Mouse (Mus musculus): ENCODE measurements around the gene Mfsd2a. TPM values are rescaled to one million over a fixed set of nuclear protein-coding genes. Genes with fewer than 3 reads are reported as not detected.

Mfsd2a gene
- 22.6 and 27.2 TPM in 2 replicates for polyA plus RNA-seq (2016; fragmentation: Nextera tagmentation; extraction: Ambion mirVana)

GRCm38 (mm10) chr4:122961100-122961567 is at the start of gene Mfsd2a:
Gene Mfsd2a, minus strand, starts transcription at chr4:122961188.
- peak; percentile 85 for DNase-seq (ENCODE audit: low spot score)
- WGBS = under 1% methylated on average over 27 of the region's 27 CpGs
- Histone ChIP-seq H3K27ac (replicated peaks) (peak within 1 kb of the TSS; percentile 94), H3K27me3 (ENCODE audit: low read depth, poor library complexity, severe bottlenecking) (peaks cover 54% of the 10 kb centered on the region), H3K4me3 (peak within 1 kb of the TSS; percentile 92), H3K36me3 (peaks cover 30% of the 10 kb centered on the region), H3K9me3 (replicated peaks) (no peaks in the 10 kb centered on the region), H3K4me1 (peaks cover 51% of the 10 kb centered on the region)

- Histone ChIP-seq H3K4me1 (peaks cover 63% of the 10 kb centered on the region), H3K36me3 (peaks cover 39% of the 10 kb centered on the region), H3K9me3 (replicated peaks) (no peaks in the 10 kb centered on the region), H3K4me3 (0 out of 2 replicates have a peak overlapping the region, but pooled peaks have one; percentile 11), H3K27ac (replicated peaks) (peak overlapping the region; percentile 81), H3K27me3 (ENCODE audit: low read depth, poor library complexity, severe bottlenecking) (no peaks in the 10 kb centered on the region)
- 33% methylated on average over 15 of the region's 15 CpGs for WGBS
- DNase-seq (ENCODE audit: low spot score) = peak; percentile 55
These were observed 44.3 kb upstream of the Mfsd2a start for GRCm38 (mm10) chr4:123005054-123005966.

GRCm38 (mm10) chr4:123000617-123001342 is 39.8 kb upstream of the Mfsd2a start:
- peak overlapping the region; percentile 99 for H3K27ac ChIP-seq (replicated peaks)
- 35% methylated on average over 17 of the region's 17 CpGs for WGBS
- 0 out of 2 replicates have a peak, but pooled peaks cover 6% of the 10 kb centered on the region for H3K27me3 ChIP-seq (ENCODE audit: low read depth, poor library complexity, severe bottlenecking)
- peaks cover 46% of the 10 kb centered on the region for H3K36me3 ChIP-seq
- peak overlapping the region; percentile 99 for H3K4me3 ChIP-seq
- no peaks in the 10 kb centered on the region for H3K9me3 ChIP-seq (replicated peaks)
- H3K4me1 ChIP-seq = peaks cover 78% of the 10 kb centered on the region
- DNase-seq (ENCODE audit: low spot score) = peak; percentile 39

- H3K27ac ChIP-seq (replicated peaks) = peak overlapping the region; percentile 99
- H3K4me1 ChIP-seq = peaks cover 76% of the 10 kb centered on the region
- H3K9me3 ChIP-seq (replicated peaks) = no peaks in the 10 kb centered on the region
- 39% methylated on average over 14 of the region's 14 CpGs for WGBS
- peak; percentile 32 for DNase-seq (ENCODE audit: low spot score)
- peaks cover 46% of the 10 kb centered on the region for H3K36me3 ChIP-seq
- 0 out of 2 replicates have a peak, but pooled peaks cover 6% of the 10 kb centered on the region for H3K27me3 ChIP-seq (ENCODE audit: low read depth, poor library complexity, severe bottlenecking)
- peak overlapping the region; percentile 99 for H3K4me3 ChIP-seq
These were observed 39.1 kb upstream of the Mfsd2a start for GRCm38 (mm10) chr4:123000130-123000529.

GRCm38 (mm10) chr4:122999263-122999691 is 38.3 kb upstream of the Mfsd2a start:
- peak overlapping the region; percentile 99 for H3K4me3 ChIP-seq
- H3K27ac ChIP-seq (replicated peaks) = peak overlapping the region; percentile 99
- H3K4me1 ChIP-seq = peaks cover 76% of the 10 kb centered on the region
- peak; percentile 83 for DNase-seq (ENCODE audit: low spot score)
- H3K36me3 ChIP-seq = peaks cover 45% of the 10 kb centered on the region
- no peaks in the 10 kb centered on the region for H3K9me3 ChIP-seq (replicated peaks)
- 9% methylated on average over 4 of the region's 4 CpGs for WGBS
- 0 out of 2 replicates have a peak, but pooled peaks cover 6% of the 10 kb centered on the region for H3K27me3 ChIP-seq (ENCODE audit: low read depth, poor library complexity, severe bottlenecking)

GRCm38 (mm10) chr4:122998537-122999262 is 37.7 kb upstream of the Mfsd2a start:
- WGBS = 3% methylated on average over 12 of the region's 12 CpGs
- peak overlapping the region; percentile 99 for H3K27ac ChIP-seq (replicated peaks)
- peak; percentile 89 for DNase-seq (ENCODE audit: low spot score)
- H3K36me3 ChIP-seq = peaks cover 40% of the 10 kb centered on the region
- peaks cover 73% of the 10 kb centered on the region for H3K4me1 ChIP-seq
- no peaks in the 10 kb centered on the region for H3K9me3 ChIP-seq (replicated peaks)
- 0 out of 2 replicates have a peak, but pooled peaks cover 6% of the 10 kb centered on the region for H3K27me3 ChIP-seq (ENCODE audit: low read depth, poor library complexity, severe bottlenecking)
- peak overlapping the region; percentile 99 for H3K4me3 ChIP-seq

- Histone ChIP-seq H3K27me3 (ENCODE audit: low read depth, poor library complexity, severe bottlenecking) (0 out of 2 replicates have a peak, but pooled peaks cover 6% of the 10 kb centered on the region), H3K9me3 (replicated peaks) (no peaks in the 10 kb centered on the region), H3K36me3 (peaks cover 21% of the 10 kb centered on the region), H3K4me1 (peaks cover 54% of the 10 kb centered on the region), H3K27ac (replicated peaks) (peak overlapping the region; percentile 99), H3K4me3 (peak overlapping the region; percentile 99)
- peak; percentile 79 for DNase-seq (ENCODE audit: low spot score)
- under 1% methylated on average over 47 of the region's 47 CpGs for WGBS
These were observed 35.8 kb upstream of the Mfsd2a start for GRCm38 (mm10) chr4:122996618-122997381.

- WGBS = under 1% methylated on average over 32 of the region's 32 CpGs
- Histone ChIP-seq H3K27me3 (ENCODE audit: low read depth, poor library complexity, severe bottlenecking) (0 out of 2 replicates have a peak, but pooled peaks cover 6% of the 10 kb centered on the region), H3K36me3 (peaks cover 16% of the 10 kb centered on the region), H3K27ac (replicated peaks) (peak overlapping the region; percentile 99), H3K9me3 (replicated peaks) (no peaks in the 10 kb centered on the region), H3K4me1 (peaks cover 48% of the 10 kb centered on the region), H3K4me3 (peak overlapping the region; percentile 99)
- DNase-seq (ENCODE audit: low spot score) = no peak
These were observed 35.2 kb upstream of the Mfsd2a start for GRCm38 (mm10) chr4:122996221-122996617.

- H3K27ac ChIP-seq (replicated peaks) = peak within 1 kb of the TSS; percentile 99
- H3K9me3 ChIP-seq (replicated peaks) = peaks cover 4% of the 10 kb centered on the region; the same call in 1 of the 2 replicates
- H3K4me1 ChIP-seq = peaks cover 42% of the 10 kb centered on the region
- H3K36me3 ChIP-seq = peaks cover 10% of the 10 kb centered on the region
- peak; percentile 91 for DNase-seq (ENCODE audit: low spot score)
- WGBS = under 1% methylated on average over 69 of the region's 69 CpGs
- 0 out of 2 replicates have a peak, but pooled peaks cover 6% of the 10 kb centered on the region for H3K27me3 ChIP-seq (ENCODE audit: low read depth, poor library complexity, severe bottlenecking)
- H3K4me3 ChIP-seq = peak within 1 kb of the TSS; percentile 99
These were observed 34.6 kb upstream of the Mfsd2a start, which contains the start of gene Mycl for GRCm38 (mm10) chr4:122995404-122996220. Gene Mycl, plus strand, starts transcription at chr4:122995652.

- 74% methylated on average over 3 of the region's 3 CpGs for WGBS
- Histone ChIP-seq H3K36me3 (no peaks in the 10 kb centered on the region), H3K9me3 (replicated peaks) (peaks cover 4% of the 10 kb centered on the region; the same call in 1 of the 2 replicates), H3K4me3 (no peak overlapping the region), H3K27ac (replicated peaks) (no peak overlapping the region), H3K27me3 (ENCODE audit: low read depth, poor library complexity, severe bottlenecking) (no peaks in the 10 kb centered on the region), H3K4me1 (peaks cover 16% of the 10 kb centered on the region)
- DNase-seq (ENCODE audit: low spot score) = no peak
These were observed 31.3 kb upstream of the Mfsd2a start for GRCm38 (mm10) chr4:122992276-122992675.

All from midbrain, embryonic 10.5 days (tissue).